Mouse (Mus musculus) ovary, postnatal 14 days (tissue): ENCODE measurements at regions not wholly inside any gene's neighbourhood (a gene's known extent, or its start where the extent isn't known, plus 50 kb on each side); places are given as distances from the start of the nearest gene placed in this dataset.

Experiments used
- DNase-seq: peaks from one replicate; pipeline ENCODE4 v3.0.0; 2022; ENCODE audit warnings: low spot score

DNA sequence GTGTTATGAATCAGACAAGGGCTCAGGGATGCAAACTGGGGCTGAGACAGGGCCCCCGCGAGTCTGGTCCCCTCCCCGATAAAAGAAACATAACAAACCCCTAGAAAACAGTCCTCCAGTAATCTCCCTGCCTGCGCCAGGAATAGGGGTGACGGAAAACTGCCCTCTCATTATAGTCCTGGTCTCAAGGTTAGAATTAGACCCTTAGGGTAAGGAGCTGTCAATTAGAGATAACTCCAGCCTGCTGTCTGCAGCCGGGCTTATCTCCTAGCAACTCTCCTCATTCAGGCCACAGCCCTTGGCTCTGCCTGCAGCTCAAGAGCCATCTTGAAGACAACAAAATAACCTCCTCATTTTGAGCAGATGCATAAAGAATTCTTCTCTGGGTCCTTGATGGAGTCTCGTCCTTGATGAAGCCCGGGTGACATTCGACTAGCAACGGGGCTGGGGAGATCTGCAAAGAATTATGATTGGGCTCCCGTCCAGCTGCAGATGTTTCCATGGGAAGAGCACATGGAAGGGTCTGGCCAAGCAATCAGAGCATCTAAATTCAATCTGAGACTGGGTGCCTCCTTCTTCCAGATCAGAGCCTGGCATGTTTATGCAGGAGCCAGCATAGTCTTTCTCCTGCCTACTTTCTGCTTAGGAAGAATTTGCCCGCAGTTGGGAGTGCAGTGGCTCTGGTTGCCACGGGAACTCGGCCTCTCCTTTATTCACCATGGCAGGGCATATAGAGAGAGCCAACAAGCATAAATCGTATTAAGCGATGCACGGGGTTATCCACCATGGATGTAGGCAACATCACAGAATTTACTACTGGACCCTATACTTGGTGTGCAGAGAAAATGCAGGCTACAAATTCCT, 281.2 kb downstream of the Sox11 start:
- DNase-seq = no peak

DNA sequence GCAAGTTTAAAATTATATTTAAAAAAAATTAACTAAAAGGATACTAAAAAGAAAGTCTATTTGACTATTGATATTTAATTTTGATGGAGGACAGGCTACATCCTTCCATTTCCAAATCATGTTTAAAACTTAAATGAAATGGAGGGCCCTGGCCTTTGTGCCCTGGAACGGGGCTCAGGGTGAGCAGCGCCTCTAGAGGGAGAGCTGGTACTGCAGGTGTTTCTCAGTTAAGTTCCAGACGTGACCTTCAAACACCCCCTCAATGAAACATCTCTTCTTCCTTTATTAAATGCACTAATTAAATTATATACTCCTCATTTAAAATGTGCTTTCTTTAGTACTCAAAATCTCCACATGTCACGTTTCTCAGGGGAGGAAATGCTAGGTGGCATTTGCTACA, 282.5 kb downstream of the Sox11 start:
- DNase-seq = no peak

DNA sequence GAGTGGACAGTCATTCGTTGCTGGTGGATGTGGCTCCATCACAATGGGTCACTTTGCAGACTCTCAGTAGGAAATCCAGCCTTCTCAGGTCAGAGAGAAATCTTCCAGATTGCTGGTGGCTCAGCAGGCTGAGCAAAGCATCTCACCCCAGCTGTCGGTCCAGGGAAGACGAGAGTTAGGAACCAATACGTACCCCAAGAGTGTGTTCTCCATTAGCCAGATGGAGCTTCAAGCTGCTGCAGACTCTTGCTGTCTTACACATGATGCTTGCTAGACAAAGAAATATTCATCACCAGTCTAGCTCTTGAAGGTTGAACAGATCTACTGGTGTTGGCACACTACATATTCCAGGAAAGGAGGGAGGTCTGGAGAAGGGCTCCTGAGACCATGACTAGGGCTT, 288.0 kb downstream of the Sox11 start:
- DNase-seq = no peak

DNA sequence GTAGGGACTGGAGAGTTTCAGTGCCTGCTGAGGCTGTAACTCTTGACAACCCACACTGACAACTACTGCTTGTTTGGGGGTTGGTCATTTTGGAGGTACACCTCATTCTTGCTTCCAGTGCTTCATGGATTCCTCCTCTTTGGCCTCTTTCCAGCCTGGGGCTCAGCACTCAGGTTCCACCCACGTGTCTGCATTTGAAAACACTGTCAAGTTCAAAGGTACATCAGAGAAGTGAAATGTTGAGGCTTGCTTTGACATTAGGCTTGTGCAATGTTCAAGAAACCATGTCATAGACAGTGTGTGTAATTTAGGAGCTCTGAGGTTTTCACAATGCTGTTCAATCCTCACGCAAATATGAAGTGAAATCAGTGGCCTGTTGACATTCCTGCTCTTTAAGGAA, 304.5 kb downstream of the Sox11 start:
- no peak for DNase-seq

DNA sequence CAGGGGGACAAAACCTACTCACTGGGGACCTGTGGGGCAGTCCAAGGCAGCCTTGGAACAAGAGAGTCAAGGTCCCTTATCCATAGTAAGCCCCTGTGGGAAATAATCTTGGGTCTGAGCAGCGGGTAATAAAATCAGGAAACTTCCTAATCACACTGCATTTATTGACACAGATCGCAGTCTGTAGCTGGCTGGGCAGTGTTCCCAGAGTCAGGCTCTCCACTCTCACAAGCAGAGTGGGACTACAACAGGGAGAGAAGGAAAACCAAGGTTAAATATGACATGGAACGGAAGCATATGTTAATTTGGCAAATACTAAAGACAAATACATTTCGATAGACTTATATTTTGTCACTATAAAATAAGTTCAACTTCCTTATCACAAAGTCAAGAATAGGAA, 322.6 kb downstream of the Sox11 start:
- DNase-seq = no peak

DNA sequence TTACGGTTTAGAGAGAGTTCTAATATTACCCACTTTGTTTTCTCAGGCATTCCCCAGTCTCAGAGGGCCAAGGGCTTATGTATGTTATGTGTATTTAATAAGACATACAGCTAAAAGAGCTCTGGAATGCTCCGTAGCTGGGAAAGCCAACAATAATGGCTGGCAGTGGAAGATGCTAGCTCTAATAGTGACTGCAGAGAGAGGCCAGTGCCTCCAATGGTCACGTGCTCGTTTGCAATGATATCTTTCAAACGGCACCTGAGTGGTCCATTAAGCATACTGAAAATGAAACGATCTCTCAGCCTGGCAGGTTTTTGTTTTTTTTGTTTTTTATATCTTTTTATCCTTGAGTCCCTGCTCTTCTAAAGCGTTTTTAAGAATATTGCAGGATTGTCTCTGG, 324.0 kb downstream of the Sox11 start:
- no peak for DNase-seq

DNA sequence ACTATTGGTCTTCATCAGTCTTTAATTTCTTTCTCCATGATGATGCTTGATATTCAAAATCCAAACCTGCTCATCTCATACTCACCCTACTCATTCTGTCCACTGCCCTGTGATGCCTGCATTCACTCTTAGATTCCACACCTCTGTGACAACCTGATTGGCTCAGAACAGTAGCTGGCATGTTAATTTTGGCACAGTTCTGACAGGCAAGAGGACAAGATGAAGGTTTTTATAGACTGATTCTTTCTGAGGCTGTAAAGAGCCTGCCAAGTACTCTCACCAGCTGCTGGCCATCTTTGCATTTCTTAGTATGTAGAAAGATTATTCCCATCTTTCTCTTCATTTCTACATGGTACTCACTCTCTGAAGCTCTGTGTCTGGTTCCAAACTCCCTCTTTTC, 343.1 kb downstream of the Sox11 start:
- DNase-seq = no peak

DNA sequence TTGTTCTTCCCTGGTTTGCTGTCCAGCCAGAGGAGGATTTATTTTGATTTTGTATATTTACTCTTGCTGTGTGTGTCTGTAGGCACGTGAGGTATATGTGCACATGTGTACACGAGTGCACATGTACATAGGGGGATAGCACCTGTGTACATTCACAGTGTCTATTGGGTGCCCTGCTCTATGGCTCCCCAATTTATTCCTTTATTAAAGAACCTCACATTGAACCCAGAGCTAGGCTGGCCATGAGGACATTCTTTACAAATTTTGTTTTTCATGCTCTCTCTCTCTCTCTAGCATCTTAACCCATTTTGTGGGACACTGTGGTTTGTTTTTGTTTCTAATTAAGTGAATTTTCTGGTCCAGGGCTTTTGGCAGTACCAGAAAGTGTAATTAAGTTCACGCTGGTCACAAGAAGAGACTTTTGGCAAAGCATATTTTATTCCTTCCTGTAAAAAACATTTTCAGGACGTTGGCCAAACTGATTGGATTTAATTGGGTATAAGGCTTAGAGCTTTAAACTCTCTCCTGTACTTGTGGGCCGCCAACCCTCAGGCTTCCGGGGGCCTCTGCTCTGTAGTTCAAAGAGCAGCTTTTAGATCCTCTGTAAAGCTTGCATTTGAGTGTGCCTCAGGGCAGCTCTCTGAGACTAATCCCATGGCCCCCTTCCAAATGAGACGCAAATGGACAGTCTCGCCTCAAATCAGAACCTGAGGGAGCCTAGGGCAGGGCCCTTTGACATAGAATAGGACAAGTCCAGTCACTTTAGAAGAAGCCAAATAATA, 365.9 kb downstream of the Sox11 start:
- DNase-seq = no peak

DNA sequence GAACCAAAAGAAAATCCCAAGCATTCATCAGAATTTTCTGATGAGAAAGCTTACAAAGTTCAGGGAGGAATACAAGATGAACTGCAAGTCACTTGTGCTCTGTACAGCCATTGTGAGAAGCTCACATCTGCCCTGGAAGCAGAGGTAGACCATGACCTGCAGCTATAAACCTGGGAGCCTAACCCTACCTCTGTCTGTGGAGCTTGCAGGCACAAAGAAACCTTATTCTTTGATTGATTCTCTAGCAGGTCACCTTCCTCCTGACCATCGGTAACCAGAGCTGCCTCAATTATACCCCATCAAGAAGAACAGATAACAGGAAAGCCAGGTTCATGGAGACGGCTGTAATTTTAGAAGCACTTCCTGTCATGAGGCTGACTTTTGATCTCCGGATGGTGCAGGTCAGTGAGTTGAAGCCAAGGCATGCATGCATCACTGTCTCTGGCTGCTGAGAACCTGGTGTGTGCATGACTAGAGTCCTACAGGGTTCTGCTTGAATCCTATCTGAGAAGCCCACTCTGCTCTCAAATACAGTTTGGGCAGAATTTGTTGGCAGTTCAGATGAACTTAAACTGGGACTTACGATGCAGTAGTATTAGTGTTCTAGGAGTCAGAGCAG, 369.8 kb downstream of the Sox11 start:
- DNase-seq = no peak

DNA sequence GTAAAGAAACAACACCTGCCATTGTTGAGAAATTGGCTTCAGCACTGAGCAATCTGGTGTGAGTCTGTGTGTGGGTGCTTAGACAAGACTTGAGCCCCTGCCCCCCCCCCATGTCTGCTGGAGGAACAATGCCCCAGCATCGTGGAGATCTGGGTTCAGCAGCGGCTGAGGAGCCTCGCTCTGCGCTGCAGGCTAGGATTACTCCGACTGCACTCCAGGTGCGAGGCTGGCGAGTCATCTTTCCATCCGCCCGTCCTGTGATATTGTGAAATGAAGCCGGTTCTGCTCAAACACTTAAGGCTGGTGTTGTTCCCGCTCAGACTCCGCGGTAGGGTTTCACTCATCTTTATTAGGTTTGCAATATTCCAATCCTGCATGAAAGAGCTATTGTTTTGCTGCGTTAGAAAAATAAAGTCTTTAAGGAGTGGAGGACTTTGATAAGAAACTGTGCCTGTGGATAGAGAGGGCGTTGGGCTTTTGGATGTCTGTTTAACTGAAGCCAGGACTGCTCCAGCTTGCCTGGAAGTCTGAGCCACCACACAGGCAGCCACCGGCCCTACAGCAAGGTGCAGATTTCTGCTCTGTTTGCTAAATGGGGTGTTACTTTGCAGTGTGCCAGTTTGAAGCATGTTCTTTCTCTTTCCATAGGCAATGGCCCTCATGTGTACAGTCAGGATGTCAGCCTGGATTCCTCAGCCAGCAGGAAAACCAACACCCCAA, 375.2 kb downstream of the Sox11 start:
- no peak for DNase-seq

DNA sequence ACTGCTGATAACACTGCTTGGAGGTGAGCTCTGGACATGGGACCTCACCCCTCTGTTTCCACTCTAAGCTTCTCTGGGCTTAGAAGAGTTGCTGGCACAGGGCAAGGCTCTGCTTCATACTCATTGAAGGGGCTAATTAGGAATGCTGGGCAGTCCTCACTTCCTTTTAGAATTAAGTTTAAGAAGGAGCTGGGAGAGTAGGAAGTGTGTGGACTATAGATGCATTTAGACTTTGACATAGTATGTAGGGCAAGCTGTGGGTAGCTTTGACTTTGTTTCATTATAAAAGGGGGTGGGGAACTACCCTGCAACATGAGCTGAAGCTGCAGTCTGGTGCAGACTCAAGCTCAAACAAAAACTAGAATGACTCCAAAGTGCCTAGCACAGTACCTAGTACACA, 378.5 kb downstream of the Sox11 start:
- no peak for DNase-seq

DNA sequence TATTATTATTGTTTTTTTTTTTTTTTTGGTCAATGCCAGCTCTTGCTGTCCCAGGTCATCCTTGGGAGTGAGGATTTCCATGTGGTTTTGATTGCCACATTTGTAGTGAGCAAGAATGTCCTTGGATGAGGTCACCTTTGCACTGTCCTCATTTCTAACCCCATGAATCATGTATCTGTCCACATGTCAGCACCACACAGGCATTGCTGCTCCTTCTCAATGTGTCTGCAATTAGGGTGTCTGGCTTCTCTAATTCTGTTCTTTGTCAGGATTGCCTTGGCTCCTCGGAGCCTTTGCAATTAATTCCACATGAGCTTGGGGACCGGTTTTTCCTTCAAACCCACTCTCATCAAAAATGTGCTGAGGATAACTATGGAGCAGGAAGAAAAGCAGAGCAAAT, 402.5 kb downstream of the Sox11 start:
- DNase-seq = no peak

DNA sequence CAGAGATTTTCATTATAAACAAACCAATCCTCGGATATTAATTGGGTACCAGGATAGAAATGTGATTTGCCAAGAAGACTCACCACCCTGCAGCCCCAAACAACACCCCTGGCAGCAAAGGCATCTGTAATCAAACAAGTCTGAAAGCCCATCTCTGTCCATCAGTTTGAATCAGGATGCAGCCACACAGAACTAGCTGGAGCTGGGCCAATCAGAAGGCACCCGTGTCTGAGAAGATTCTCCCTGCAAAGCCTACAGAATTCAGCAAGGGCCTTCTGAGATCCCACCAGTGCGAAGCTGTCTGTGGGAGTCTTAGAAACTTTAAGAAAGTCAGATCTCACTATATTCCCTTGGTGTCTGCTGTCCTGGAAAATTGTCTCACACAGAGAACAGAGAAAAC, 404.5 kb downstream of the Sox11 start:
- DNase-seq = no peak

DNA sequence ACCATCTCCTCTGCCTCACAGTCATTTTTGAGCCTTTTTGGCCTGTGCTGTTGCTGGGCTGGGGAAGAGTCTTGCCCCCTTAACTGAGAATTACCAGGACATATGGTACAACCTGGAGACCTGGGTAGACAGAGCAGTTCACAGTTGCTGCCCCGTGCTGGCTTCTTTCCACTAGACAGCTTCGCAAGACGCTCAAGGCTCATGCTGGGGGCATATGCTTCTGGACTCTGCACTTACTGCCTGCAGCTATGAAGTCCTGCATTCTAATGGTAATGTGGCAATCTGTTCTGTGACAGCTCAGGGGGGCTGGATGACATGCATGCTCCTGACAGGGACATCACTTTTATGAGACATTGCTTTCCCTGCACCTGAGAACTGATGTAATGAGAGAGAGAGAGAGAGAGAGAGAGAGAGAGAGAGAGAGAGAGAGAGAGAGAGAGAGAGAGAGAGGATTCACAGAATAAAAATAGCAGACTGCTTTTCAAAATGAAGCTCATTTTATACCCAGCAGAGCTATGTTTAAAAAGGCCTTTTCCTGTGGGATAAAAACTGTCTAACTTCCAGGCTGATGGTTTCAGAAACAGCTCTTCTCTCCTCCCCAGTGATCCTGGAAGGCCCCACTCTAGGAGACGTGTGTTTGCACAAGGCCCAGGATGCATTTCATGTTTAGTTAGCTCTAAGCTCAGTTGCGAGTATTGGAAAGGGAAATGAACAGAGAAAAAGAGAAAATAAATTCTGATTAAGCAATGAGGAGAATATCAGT, 405.5 kb downstream of the Sox11 start:
- DNase-seq = no peak

DNA sequence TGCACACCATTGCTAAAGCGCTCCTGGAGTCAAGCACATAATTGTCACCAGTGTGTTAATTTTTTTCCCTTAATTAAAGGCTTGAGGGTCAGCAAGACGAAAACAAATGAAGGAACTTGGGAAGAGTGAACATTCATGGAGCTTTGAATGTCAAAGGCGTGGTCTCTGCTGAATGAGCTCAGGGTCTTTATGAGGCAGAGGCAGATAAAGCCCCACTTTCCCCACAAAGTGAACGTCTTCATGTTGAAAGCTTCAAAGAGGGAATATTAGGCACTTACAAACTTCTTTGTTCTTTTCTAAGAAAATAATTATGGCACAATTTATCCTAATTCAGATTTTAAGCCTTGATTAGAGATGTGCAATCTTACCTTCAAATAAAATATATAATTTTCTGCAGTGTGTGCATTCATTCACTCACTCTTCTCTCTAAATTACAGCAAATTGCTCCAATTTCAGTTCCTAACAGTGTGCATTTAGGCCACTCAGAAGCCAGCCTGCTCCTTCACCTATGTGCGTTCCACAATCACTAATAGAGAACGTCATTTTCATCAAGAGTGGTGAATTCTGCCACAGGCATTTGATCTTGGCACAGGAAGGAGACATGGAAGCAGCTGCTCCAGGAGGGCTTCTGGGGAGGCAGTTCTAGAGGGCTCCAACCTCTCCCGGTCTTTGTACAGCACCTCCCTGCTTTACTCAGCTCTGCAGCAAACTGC, 412.1 kb downstream of the Sox11 start:
- no peak for DNase-seq

DNA sequence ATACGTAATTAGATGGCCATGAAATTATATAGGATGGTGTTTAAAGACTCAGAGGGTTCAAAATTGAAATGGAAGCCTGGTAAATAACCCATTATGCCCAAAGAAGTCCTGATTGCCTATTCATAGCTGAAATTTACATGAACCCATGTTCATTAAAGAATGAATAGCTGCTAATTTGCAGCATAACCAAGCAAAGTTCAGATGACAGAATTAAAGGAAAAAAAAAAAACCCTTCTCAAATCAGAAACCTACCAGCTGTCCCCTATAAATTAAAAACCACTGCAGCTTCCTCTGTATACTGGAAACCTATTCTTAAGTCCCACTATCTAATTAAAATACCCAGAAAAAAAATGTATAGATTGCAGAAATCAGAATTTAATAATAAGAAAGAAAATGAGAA, 436.2 kb downstream of the Sox11 start:
- no peak for DNase-seq

DNA sequence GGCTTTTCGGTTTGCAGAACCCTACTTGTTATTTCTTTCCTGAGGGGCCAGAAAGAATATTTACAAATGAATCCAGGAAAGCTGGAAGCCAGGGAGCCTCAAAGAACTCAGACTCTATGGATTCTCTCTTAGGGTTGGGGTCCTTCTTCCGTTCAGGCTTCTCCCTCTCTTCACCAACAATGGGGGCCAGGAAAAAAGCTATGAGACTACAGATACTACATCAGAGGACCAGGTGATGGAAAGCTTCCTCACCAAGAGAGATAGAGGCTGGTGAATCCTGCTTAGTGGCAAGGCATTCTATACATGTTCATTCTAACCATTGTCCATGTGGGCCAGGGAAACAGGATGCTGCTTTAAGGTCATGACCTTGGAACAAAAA, 434.9 kb downstream of the Cmpk2 start:
- no peak for DNase-seq

DNA sequence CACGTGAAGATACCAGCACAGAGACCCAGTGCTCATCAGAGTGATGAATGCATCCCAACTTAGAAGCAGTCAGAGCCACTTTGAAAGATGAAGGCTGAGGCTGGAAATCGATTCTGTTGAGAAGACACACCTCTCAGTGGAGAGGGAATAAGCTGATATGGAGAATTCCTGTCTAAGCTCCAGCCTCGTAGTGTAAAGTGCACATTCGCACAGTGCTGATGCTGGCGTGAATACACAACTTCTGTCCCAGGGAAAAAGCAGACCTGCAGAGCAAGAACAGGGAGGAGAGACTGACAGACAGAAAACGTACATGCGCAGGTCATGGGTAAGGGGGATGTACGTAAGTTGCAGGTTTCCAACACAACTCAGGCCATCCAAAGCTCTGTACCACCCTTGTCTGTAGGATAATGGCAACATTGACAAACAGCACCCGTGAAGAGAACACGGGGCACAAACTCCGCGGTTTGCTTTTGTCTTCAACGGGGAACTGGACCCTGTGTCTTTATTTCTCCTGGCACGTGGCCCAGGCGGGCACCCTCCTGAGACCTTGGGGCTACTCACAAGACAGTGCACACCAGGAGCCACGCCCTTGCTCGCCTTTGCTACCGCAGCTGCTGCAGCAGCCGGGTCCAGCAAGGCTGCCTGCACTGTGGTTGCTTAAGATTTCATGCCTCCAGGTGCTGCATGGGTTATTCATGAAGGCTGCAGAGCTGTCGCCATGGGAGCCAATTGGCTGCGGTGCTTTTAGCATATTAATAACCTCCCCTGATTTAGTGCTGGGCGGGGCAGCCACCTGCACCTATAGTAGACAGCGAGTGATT, 434.3 kb downstream of the Cmpk2 start:
- no peak for DNase-seq

DNA sequence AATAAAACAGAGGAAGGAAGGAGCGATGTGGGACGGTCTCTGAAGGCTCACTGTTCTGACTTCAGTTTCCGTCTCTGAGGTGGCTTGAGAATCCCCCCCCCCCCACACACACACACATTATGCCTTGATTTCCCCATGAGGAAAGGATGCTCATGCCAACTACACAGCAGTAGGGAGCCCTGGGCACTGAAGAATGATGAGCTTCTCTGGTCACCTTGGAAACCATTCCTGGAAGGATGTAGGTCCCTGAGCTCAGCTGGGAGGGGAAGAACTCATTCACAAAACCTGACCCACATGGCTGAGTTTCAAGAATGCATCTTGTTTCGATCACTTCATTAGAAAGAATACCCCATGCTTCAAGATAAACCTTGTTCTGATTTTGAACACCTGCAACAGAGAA, 422.2 kb downstream of the Cmpk2 start:
- no peak for DNase-seq

DNA sequence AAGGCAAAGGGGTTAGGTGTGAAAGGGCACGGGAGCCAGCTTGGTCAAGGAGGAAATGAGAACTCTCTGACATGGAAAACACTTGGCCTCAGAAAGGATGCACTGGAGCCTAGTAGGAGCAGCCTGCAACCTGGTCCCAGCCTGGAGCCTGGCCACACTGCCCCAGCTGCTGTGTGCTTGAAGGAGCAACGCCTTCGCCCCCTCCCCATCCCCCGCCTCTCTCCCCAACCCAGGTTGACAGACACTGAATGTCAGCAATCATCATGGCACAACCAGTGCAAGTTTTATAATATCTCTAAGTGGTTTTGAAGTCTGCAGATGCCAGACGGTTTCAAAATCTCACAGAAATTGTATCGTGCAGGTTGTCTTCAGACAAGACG, 417.6 kb downstream of the Cmpk2 start:
- DNase-seq = no peak
